Mouse (Mus musculus): Measurements from ENCODE around the gene Map4k1.

GRCm38 (mm10) chr7:28965346-28965840, 16.5 kb upstream of the Map4k1 start:
- TF ChIP-seq CTCF (IDR thresholded peaks at IDR 0.05) (no peak), POLR2A (IDR thresholded peaks at IDR 0.05; ENCODE audit: insufficient read depth, low read depth, low read length) (no peak)

Data from heart, adult 2 months (tissue).